7 mouse cellular contexts compared by ENCODE assay signal in genomic region chr1:180763828-180764227, GRCm38 (mm10). TPM values are rescaled to one million over a fixed set of nuclear protein-coding genes. Genes with fewer than 3 reads are reported as not detected.
DNase-seq lines count a peak whose midpoint lies in the region; ATAC-seq lines count a peak whose summit lies in the region.

No protein-coding gene starts in this region.

- H3K4me1 ChIP-seq in embryonic facial prominence, embryonic 10.5 days = peaks cover 29% of the 10 kb centered on the region
- H3K4me1 ChIP-seq in limb, embryonic 11.5 days (ENCODE audit: control insufficient read depth, insufficient read depth, low read length) = 0 out of 2 replicates have a peak, but pooled peaks cover 3% of the 10 kb centered on the region
- H3K4me1 ChIP-seq in midbrain, embryonic 14.5 days (ENCODE audit: control insufficient read depth, insufficient read depth, low read length) = peaks cover 18% of the 10 kb centered on the region; the same call in 1 of the 2 replicates

- peak overlapping the region; percentile 62 for H3K4me3 ChIP-seq in embryonic facial prominence, embryonic 10.5 days
- peak overlapping the region; percentile 33 for H3K4me3 ChIP-seq in limb, embryonic 11.5 days (ENCODE audit: low read depth, low read length)
- peak overlapping the region; percentile 35 for H3K4me3 ChIP-seq in midbrain, embryonic 14.5 days (replicated peaks; ENCODE audit: low read depth, low read length)

- ATAC-seq in limb, embryonic 11.5 days (ENCODE audit: insufficient number of reproducible peaks, low FRiP score, low TSS enrichment, low read depth) = peak; percentile 82
- peak; percentile 83; the same call in 1 of the 2 replicates for ATAC-seq in midbrain, embryonic 14.5 days (ENCODE audit: low FRiP score, low TSS enrichment)

- H3K36me3 ChIP-seq in embryonic facial prominence, embryonic 10.5 days (replicated peaks) = no peaks in the 10 kb centered on the region
- no peaks in the 10 kb centered on the region for H3K36me3 ChIP-seq in limb, embryonic 11.5 days (ENCODE audit: control insufficient read depth, insufficient read depth, low read length)
- no peaks in the 10 kb centered on the region for H3K36me3 ChIP-seq in midbrain, embryonic 14.5 days (ENCODE audit: control insufficient read depth, insufficient read depth, low read length)

- peak; percentile 90 for DNase-seq in adrenal gland, postnatal 14 days
- peak; percentile 86 for DNase-seq in embryonic facial prominence, embryonic 10.5 days (ENCODE audit: low spot score)
- peak; percentile 86 to 92 for DNase-seq in heart, adult 18-20 months
- peak; percentile 86 for DNase-seq in kidney, adult 18-20 months
- DNase-seq in limb, embryonic 11.5 days (ENCODE audit: low spot score) = peak; percentile 91
- DNase-seq in midbrain, embryonic 14.5 days = peak; percentile 95
- peak; percentile 64 for DNase-seq in spleen, adult 12 weeks (ENCODE audit: low spot score)

- no peaks in the 10 kb centered on the region for H3K9me3 ChIP-seq in embryonic facial prominence, embryonic 10.5 days
- no peaks in the 10 kb centered on the region for H3K9me3 ChIP-seq in limb, embryonic 11.5 days (ENCODE audit: control insufficient read depth, low read length)
- no peaks in the 10 kb centered on the region for H3K9me3 ChIP-seq in midbrain, embryonic 14.5 days (ENCODE audit: control insufficient read depth, low read length)

- H3K27me3 ChIP-seq in embryonic facial prominence, embryonic 10.5 days (replicated peaks; ENCODE audit: low read depth, poor library complexity, severe bottlenecking) = peaks cover 18% of the 10 kb centered on the region
- no peaks in the 10 kb centered on the region; the same call in 1 of the 2 replicates for H3K27me3 ChIP-seq in limb, embryonic 11.5 days (ENCODE audit: control insufficient read depth, insufficient read depth, low read length)
- H3K27me3 ChIP-seq in midbrain, embryonic 14.5 days (ENCODE audit: control insufficient read depth, insufficient read depth, low read length) = no peaks in the 10 kb centered on the region

- peak overlapping the region; percentile 81 for H3K4me2 ChIP-seq in limb, embryonic 11.5 days (ENCODE audit: low read depth, severe bottlenecking)
- peak overlapping the region; percentile 89 for H3K4me2 ChIP-seq in midbrain, embryonic 14.5 days (ENCODE audit: low read length)

- peak overlapping the region; percentile 70 for H3K9ac ChIP-seq in limb, embryonic 11.5 days (ENCODE audit: low read length)
- H3K9ac ChIP-seq in midbrain, embryonic 14.5 days (replicated peaks; ENCODE audit: low read length) = peak overlapping the region; percentile 46; the same call in 1 of the 2 replicates

- under 1% methylated on average over 11 of the region's 11 CpGs for WGBS in embryonic facial prominence, embryonic 10.5 days
- WGBS in limb, embryonic 11.5 days = under 1% methylated on average over 11 of the region's 11 CpGs
- 2% methylated on average over 11 of the region's 11 CpGs for WGBS in midbrain, embryonic 14.5 days

- peak overlapping the region; percentile 70 for H3K27ac ChIP-seq in embryonic facial prominence, embryonic 10.5 days (replicated peaks)
- no peak overlapping the region for H3K27ac ChIP-seq in limb, embryonic 11.5 days (replicated peaks; ENCODE audit: low read depth, low read length)
- no peak overlapping the region for H3K27ac ChIP-seq in midbrain, embryonic 14.5 days (replicated peaks; ENCODE audit: low read depth, low read length)

RNA-seq across cellular contexts. Expression of gene Acbd3, which starts 38.0 kb away (rescaled TPM):
- total RNA-seq in adrenal gland, postnatal 14 days (2021) = 41.8 and 43.0 TPM in 2 replicates
- 16.6 and 18.5 TPM in 2 replicates for polyA plus RNA-seq in embryonic facial prominence, embryonic 10.5 days (2016; fragmentation: Nextera tagmentation; extraction: Ambion mirVana)
- 10 to 100 TPM; 23.3 to 24.8 TPM for total RNA-seq in heart, adult 18-20 months (2021)
- polyA plus RNA-seq in limb, embryonic 11.5 days (2014; fragmentation: Nextera tagmentation; extraction: Ambion mirVana) = 22.5 and 24.7 TPM in 2 replicates
- polyA plus RNA-seq in midbrain, embryonic 14.5 days (2014; fragmentation: Nextera tagmentation; extraction: Ambion mirVana) = 25.2 and 27.2 TPM in 2 replicates

RNA-seq across cellular contexts. Expression of gene H3f3a, which starts 49.9 kb away (rescaled TPM):
- total RNA-seq in adrenal gland, postnatal 14 days (2021) = 803 and 817 TPM in 2 replicates
- 2,636 and 2,772 TPM in 2 replicates for polyA plus RNA-seq in embryonic facial prominence, embryonic 10.5 days (2016; fragmentation: Nextera tagmentation; extraction: Ambion mirVana)
- 100 to 1,000 TPM; 363 to 405 TPM for total RNA-seq in heart, adult 18-20 months (2021)
- 3,717 and 3,908 TPM in 2 replicates for polyA plus RNA-seq in limb, embryonic 11.5 days (2014; fragmentation: Nextera tagmentation; extraction: Ambion mirVana)
- polyA plus RNA-seq in midbrain, embryonic 14.5 days (2014; fragmentation: Nextera tagmentation; extraction: Ambion mirVana) = 3,827 and 3,910 TPM in 2 replicates
